Mouse (Mus musculus) brain, embryonic 14.5 days (tissue): ENCODE data around the gene Cuedc2.

Source experiments
- CTCF ChIP-seq: fragments of 200-500 bp; IDR thresholded peaks from 2 replicates; pipeline ENCODE4 v1.5.1; 2012; ENCODE audit warnings: inconsistent platforms, mild to moderate bottlenecking, moderate library complexity, borderline replicate concordance; ENCODE audit not compliant: insufficient read depth, insufficient read length; ENCODE audit errors: extremely low read depth
- POLR2A ChIP-seq: fragments of 200-500 bp; IDR thresholded peaks from 2 replicates; pipeline ENCODE4 v1.6.1; 2012; ENCODE audit warnings: mild to moderate bottlenecking, inconsistent platforms, borderline replicate concordance; ENCODE audit not compliant: poor library complexity, insufficient read depth, insufficient read length, severe bottlenecking; ENCODE audit errors: extremely low read depth

- no peak for TF ChIP-seq CTCF
- TF ChIP-seq POLR2A = no peak
Observed at GRCm38 (mm10) chr19:46306268-46306610, 32.3 kb downstream of the Cuedc2 start.
